14 mouse cellular contexts compared by ENCODE assay signal in genomic region chr11:107103224-107103589, GRCm38 (mm10). TPM values are rescaled to one million over a fixed set of nuclear protein-coding genes. Genes with fewer than 3 reads are reported as not detected.
DNase-seq lines count a peak whose midpoint lies in the region; ATAC-seq and TF ChIP-seq lines count a peak whose summit lies in the region.
"Had no signal": no experiment of that assay in that cellular context is flagged by ENCODE, and none has a peak within 500 bp of the region (broad histone marks: within the 10 kb centered on the region; RNA-seq: fewer than 3 reads in every experiment).

No protein-coding gene starts in this region.

- no peak overlapping the region for H3K9ac ChIP-seq in heart, embryonic 12.5 days
- H3K9ac ChIP-seq in lung, embryonic 16.5 days (ENCODE audit: low read length) = no peak overlapping the region
- H3K9ac ChIP-seq in stomach, embryonic 14.5 days (replicated peaks; ENCODE audit: low read depth, low read length) = no peak overlapping the region
- H3K9ac ChIP-seq in hindbrain, embryonic 11.5 days (ENCODE audit: low read depth, low read length) = no peak overlapping the region
- H3K9ac ChIP-seq: midbrain, embryonic 12.5 days; neural tube, embryonic 12.5 days had no signal

- no peak overlapping the region for H3K4me3 ChIP-seq in heart, embryonic 12.5 days
- no peak overlapping the region for H3K4me3 ChIP-seq in lung, embryonic 16.5 days (ENCODE audit: low read length)
- no peak overlapping the region for H3K4me3 ChIP-seq in embryonic fibroblast, embryonic 13.5 days (ENCODE audit: insufficient read depth, low read length)
- no peak overlapping the region for H3K4me3 ChIP-seq in stomach, embryonic 14.5 days (ENCODE audit: low read depth, low read length)
- no peak overlapping the region for H3K4me3 ChIP-seq in hindbrain, embryonic 11.5 days (ENCODE audit: low read depth, low read length)
- H3K4me3 ChIP-seq: midbrain, embryonic 12.5 days; neural tube, embryonic 12.5 days had no signal

- no peaks in the 10 kb centered on the region for H3K9me3 ChIP-seq in heart, embryonic 12.5 days (replicated peaks)
- no peaks in the 10 kb centered on the region for H3K9me3 ChIP-seq in lung, embryonic 16.5 days (ENCODE audit: control insufficient read depth, low read length)
- H3K9me3 ChIP-seq in stomach, embryonic 14.5 days (ENCODE audit: control insufficient read depth, low read depth, low read length) = no peaks in the 10 kb centered on the region
- H3K9me3 ChIP-seq in hindbrain, embryonic 11.5 days (ENCODE audit: control insufficient read depth, low read length) = no peaks in the 10 kb centered on the region
- H3K9me3 ChIP-seq: midbrain, embryonic 12.5 days; neural tube, embryonic 12.5 days had no signal

- peaks cover 50% of the 10 kb centered on the region for H3K4me1 ChIP-seq in heart, embryonic 12.5 days (replicated peaks)
- H3K4me1 ChIP-seq in lung, embryonic 16.5 days (replicated peaks; ENCODE audit: control insufficient read depth, insufficient read depth, low read length) = peaks cover 24% of the 10 kb centered on the region
- H3K4me1 ChIP-seq in embryonic fibroblast, embryonic 13.5 days (ENCODE audit: control insufficient read depth, insufficient read depth, low read length) = peaks cover 14% of the 10 kb centered on the region; the same call in 1 of the 2 replicates
- peaks cover 17% of the 10 kb centered on the region for H3K4me1 ChIP-seq in stomach, embryonic 14.5 days (ENCODE audit: control insufficient read depth, insufficient read depth, low read length)
- H3K4me1 ChIP-seq in hindbrain, embryonic 11.5 days (replicated peaks; ENCODE audit: control insufficient read depth, insufficient read depth, low read length) = no peaks in the 10 kb centered on the region

- H3K27ac ChIP-seq in heart, embryonic 12.5 days (ENCODE audit: poor library complexity, severe bottlenecking) = peak overlapping the region; percentile 56; the same call in 1 of the 2 replicates
- H3K27ac ChIP-seq in lung, embryonic 16.5 days (ENCODE audit: low read length) = peak overlapping the region; percentile 34
- peak overlapping the region; percentile 23; the same call in 1 of the 2 replicates for H3K27ac ChIP-seq in embryonic fibroblast, embryonic 13.5 days (ENCODE audit: insufficient read depth, low read length)
- H3K27ac ChIP-seq in stomach, embryonic 14.5 days (ENCODE audit: low read length) = peak overlapping the region; percentile 63
- no peak overlapping the region; the same call in 1 of the 2 replicates for H3K27ac ChIP-seq in hindbrain, embryonic 11.5 days (ENCODE audit: low read depth, low read length)
- H3K27ac ChIP-seq: midbrain, embryonic 12.5 days; neural tube, embryonic 12.5 days had no signal

- H3K27me3 ChIP-seq in heart, embryonic 12.5 days (replicated peaks) = no peaks in the 10 kb centered on the region
- H3K27me3 ChIP-seq in lung, embryonic 16.5 days (ENCODE audit: control insufficient read depth, insufficient read depth, low read depth, low read length) = no peaks in the 10 kb centered on the region
- H3K27me3 ChIP-seq in stomach, embryonic 14.5 days (ENCODE audit: control insufficient read depth, insufficient read depth, low read length) = no peaks in the 10 kb centered on the region
- no peaks in the 10 kb centered on the region for H3K27me3 ChIP-seq in hindbrain, embryonic 11.5 days (ENCODE audit: control insufficient read depth, insufficient read depth, low read length)
- H3K27me3 ChIP-seq: midbrain, embryonic 12.5 days; neural tube, embryonic 12.5 days; Patski had no signal

- 48% methylated on average over 2 of the region's 2 CpGs for WGBS in heart, embryonic 12.5 days
- 26% methylated on average over 2 of the region's 2 CpGs for WGBS in lung, embryonic 16.5 days
- 31% methylated on average over 2 of the region's 2 CpGs for WGBS in stomach, embryonic 14.5 days
- 76% methylated on average over 2 of the region's 2 CpGs for WGBS in hindbrain, embryonic 11.5 days

- no peak for TF ChIP-seq POLR2A in embryonic fibroblast, embryonic 13.5 days (IDR thresholded peaks at IDR 0.05; ENCODE audit: low read depth, low read length)

- no peak overlapping the region for H3K4me2 ChIP-seq in heart, embryonic 12.5 days
- H3K4me2 ChIP-seq in lung, embryonic 16.5 days (ENCODE audit: low read depth, low read length) = no peak overlapping the region
- H3K4me2 ChIP-seq in stomach, embryonic 14.5 days (replicated peaks; ENCODE audit: low read depth, low read length) = no peak overlapping the region
- H3K4me2 ChIP-seq in hindbrain, embryonic 11.5 days (replicated peaks; ENCODE audit: low read depth, low read length) = no peak overlapping the region
- H3K4me2 ChIP-seq: midbrain, embryonic 12.5 days; neural tube, embryonic 12.5 days had no signal

- no peak for DNase-seq in heart, postnatal 4 days
- DNase-seq in lung, postnatal 36 days = no peak
- no peak for DNase-seq in kidney, adult 8-10 months
- no peak for DNase-seq in hindbrain, embryonic 11.5 days (ENCODE audit: low spot score)
- DNase-seq: adrenal gland, adult 2 months; heart, adult 11 months; kidney, adult 2 months had no signal

- peaks cover 13% of the 10 kb centered on the region for H3K36me3 ChIP-seq in heart, embryonic 12.5 days
- H3K36me3 ChIP-seq in lung, embryonic 16.5 days (ENCODE audit: control insufficient read depth, insufficient read depth, low read length) = peaks cover 10% of the 10 kb centered on the region
- H3K36me3 ChIP-seq in stomach, embryonic 14.5 days (ENCODE audit: control insufficient read depth, insufficient read depth, low read length) = peaks cover 11% of the 10 kb centered on the region
- H3K36me3 ChIP-seq in hindbrain, embryonic 11.5 days (ENCODE audit: control insufficient read depth, insufficient read depth, low read length) = peaks cover 4% of the 10 kb centered on the region; the same call in 1 of the 2 replicates

- ATAC-seq in heart, embryonic 12.5 days (ENCODE audit: insufficient number of reproducible peaks, low FRiP score) = no peak
- 0 out of 2 replicates have a peak, but pooled peaks have one; percentile 47 for ATAC-seq in lung, embryonic 16.5 days (ENCODE audit: low read depth)
- 0 out of 2 replicates have a peak, but pooled peaks have one; percentile 33 for ATAC-seq in stomach, embryonic 14.5 days (ENCODE audit: insufficient number of reproducible peaks, insufficient read depth, low FRiP score, low read depth)
- ATAC-seq in hindbrain, embryonic 11.5 days (ENCODE audit: low FRiP score) = no peak
- ATAC-seq: Patski had no signal

- TF ChIP-seq CTCF in embryonic fibroblast, embryonic 13.5 days (IDR thresholded peaks at IDR 0.05; ENCODE audit: borderline replicate concordance, insufficient read depth, low read length) = no peak

RNA-seq across cellular contexts. Expression of gene Bptf, which starts 28.7 kb away (rescaled TPM):
- 19.6 and 21.7 TPM in 2 replicates for polyA plus RNA-seq in heart, embryonic 12.5 days (2016; fragmentation: Nextera tagmentation; extraction: Ambion mirVana)
- total RNA-seq in heart, postnatal 4 days (2021) = 10 to 100 TPM; 42.0 to 44.8 TPM
- polyA plus RNA-seq in lung, embryonic 16.5 days (2015; fragmentation: Nextera tagmentation; extraction: Ambion mirVana) = 28.2 and 29.9 TPM in 2 replicates
- polyA plus RNA-seq in embryonic fibroblast, embryonic 13.5 days (2011; ENCODE audit: insufficient read length, low read depth, missing spikeins) = 49.4 and 50.2 TPM in 2 replicates
- polyA plus RNA-seq in stomach, embryonic 14.5 days (2014; fragmentation: Nextera tagmentation; extraction: Ambion mirVana) = 43.9 and 57.0 TPM in 2 replicates
- polyA plus RNA-seq in hindbrain, embryonic 11.5 days (2014; fragmentation: Nextera tagmentation; extraction: Ambion mirVana) = 40.8 and 55.1 TPM in 2 replicates

Comparison
In these comparisons a context has a peak if more than half of its experiments do, and no peak if none do; other contexts are left out.
1. ATAC-seq: peak in lung, embryonic 16.5 days (single experiment) and stomach, embryonic 14.5 days (single experiment); none in heart, embryonic 12.5 days (single experiment) and hindbrain, embryonic 11.5 days (single experiment).